Mouse (Mus musculus): Measurements from ENCODE around the gene 2410004B18Rik. TPM values are rescaled to one million over a fixed set of nuclear protein-coding genes. Genes with fewer than 3 reads are reported as not detected.
A peak's percentile ranks its signal among the peaks of the same experiment; 100 is the strongest.

The 2410004B18Rik gene
- polyA plus RNA-seq (2014; fragmentation: Nextera tagmentation; extraction: Ambion mirVana), result 44.0 and 47.1 TPM in 2 replicates

GRCm38 (mm10) chr3:145937505-145938404 is at the start of gene 2410004B18Rik:
2410004B18Rik (plus strand) TSS chr3:145938014.
- Histone ChIP-seq H3K4me2 (peak within 1 kb of the TSS; percentile 63), H3K36me3 (ENCODE audit: control insufficient read depth, insufficient read depth, low read length) (peaks cover 3% of the 10 kb centered on the region), H3K27me3 (ENCODE audit: control insufficient read depth, insufficient read depth, low read length) (no peaks in the 10 kb centered on the region), H3K27ac (ENCODE audit: low read depth, low read length) (peak within 1 kb of the TSS; percentile 54), H3K9ac (ENCODE audit: low read depth, low read length) (peak within 1 kb of the TSS; percentile 93), H3K9me3 (replicated peaks; ENCODE audit: control insufficient read depth, low read length) (no peaks in the 10 kb centered on the region), H3K4me1 (ENCODE audit: control insufficient read depth, insufficient read depth, low read length) (peaks cover 10% of the 10 kb centered on the region), H3K4me3 (ENCODE audit: low read depth, low read length) (peak within 1 kb of the TSS; percentile 98)
- ATAC-seq (replicated peaks; ENCODE audit: insufficient number of reproducible peaks, low FRiP score, low TSS enrichment), result peak; percentile 88
- WGBS (ENCODE audit: insufficient replicate concordance), result under 1% methylated on average over 70 of the region's 70 CpGs

- Histone ChIP-seq H3K4me2 (no peak overlapping the region), H3K9me3 (replicated peaks; ENCODE audit: control insufficient read depth, low read length) (no peaks in the 10 kb centered on the region), H3K4me1 (ENCODE audit: control insufficient read depth, insufficient read depth, low read length) (peaks cover 10% of the 10 kb centered on the region), H3K27me3 (ENCODE audit: control insufficient read depth, insufficient read depth, low read length) (no peaks in the 10 kb centered on the region), H3K4me3 (ENCODE audit: low read depth, low read length) (no peak overlapping the region), H3K9ac (ENCODE audit: low read depth, low read length) (no peak overlapping the region), H3K36me3 (ENCODE audit: control insufficient read depth, insufficient read depth, low read length) (no peaks in the 10 kb centered on the region), H3K27ac (ENCODE audit: low read depth, low read length) (no peak overlapping the region)
- ATAC-seq (replicated peaks; ENCODE audit: insufficient number of reproducible peaks, low FRiP score, low TSS enrichment), result no peak
- WGBS (ENCODE audit: insufficient replicate concordance), result 70% methylated on average over 18 of the region's 18 CpGs
Measured at GRCm38 (mm10) chr3:145890346-145891132, 47.3 kb upstream of the 2410004B18Rik start.

- H3K9me3 ChIP-seq (replicated peaks; ENCODE audit: control insufficient read depth, low read length), result no peaks in the 10 kb centered on the region
- 67% methylated on average over 3 of the region's 3 CpGs for WGBS (ENCODE audit: insufficient replicate concordance)
- H3K4me2 ChIP-seq, result no peak overlapping the region
- peaks cover 7% of the 10 kb centered on the region for H3K4me1 ChIP-seq (ENCODE audit: control insufficient read depth, insufficient read depth, low read length)
- H3K36me3 ChIP-seq (ENCODE audit: control insufficient read depth, insufficient read depth, low read length), result no peaks in the 10 kb centered on the region
- ATAC-seq (replicated peaks; ENCODE audit: insufficient number of reproducible peaks, low FRiP score, low TSS enrichment), result no peak
- H3K4me3 ChIP-seq (ENCODE audit: low read depth, low read length), result no peak overlapping the region
- no peak overlapping the region for H3K9ac ChIP-seq (ENCODE audit: low read depth, low read length)
- H3K27ac ChIP-seq (ENCODE audit: low read depth, low read length), result no peak overlapping the region
- H3K27me3 ChIP-seq (ENCODE audit: control insufficient read depth, insufficient read depth, low read length), result no peaks in the 10 kb centered on the region
Measured at GRCm38 (mm10) chr3:145892451-145892850, 45.4 kb upstream of the 2410004B18Rik start.

- Histone ChIP-seq H3K4me1 (ENCODE audit: control insufficient read depth, insufficient read depth, low read length) (peaks cover 9% of the 10 kb centered on the region), H3K36me3 (ENCODE audit: control insufficient read depth, insufficient read depth, low read length) (no peaks in the 10 kb centered on the region), H3K9ac (ENCODE audit: low read depth, low read length) (no peak overlapping the region), H3K4me3 (ENCODE audit: low read depth, low read length) (no peak overlapping the region), H3K9me3 (replicated peaks; ENCODE audit: control insufficient read depth, low read length) (no peaks in the 10 kb centered on the region), H3K4me2 (no peak overlapping the region), H3K27me3 (ENCODE audit: control insufficient read depth, insufficient read depth, low read length) (no peaks in the 10 kb centered on the region), H3K27ac (ENCODE audit: low read depth, low read length) (no peak overlapping the region)
- no peak for ATAC-seq (replicated peaks; ENCODE audit: insufficient number of reproducible peaks, low FRiP score, low TSS enrichment)
- 78% methylated on average over 12 of the region's 12 CpGs for WGBS (ENCODE audit: insufficient replicate concordance)
Measured at GRCm38 (mm10) chr3:145894131-145894530, 43.7 kb upstream of the 2410004B18Rik start.

GRCm38 (mm10) chr3:145897749-145898148 is 40.1 kb upstream of the 2410004B18Rik start:
- ATAC-seq (replicated peaks; ENCODE audit: insufficient number of reproducible peaks, low FRiP score, low TSS enrichment), result 0 out of 2 replicates have a peak, but pooled peaks have one; percentile 55
- no peaks in the 10 kb centered on the region for H3K36me3 ChIP-seq (ENCODE audit: control insufficient read depth, insufficient read depth, low read length)
- WGBS (ENCODE audit: insufficient replicate concordance), result 41% methylated on average over 11 of the region's 11 CpGs
- no peaks in the 10 kb centered on the region for H3K9me3 ChIP-seq (replicated peaks; ENCODE audit: control insufficient read depth, low read length)
- H3K4me3 ChIP-seq (ENCODE audit: low read depth, low read length), result no peak overlapping the region
- no peaks in the 10 kb centered on the region for H3K27me3 ChIP-seq (ENCODE audit: control insufficient read depth, insufficient read depth, low read length)
- H3K4me2 ChIP-seq, result 0 out of 2 replicates have a peak overlapping the region, but pooled peaks have one; percentile 22
- H3K9ac ChIP-seq (ENCODE audit: low read depth, low read length), result no peak overlapping the region
- peaks cover 21% of the 10 kb centered on the region for H3K4me1 ChIP-seq (ENCODE audit: control insufficient read depth, insufficient read depth, low read length)
- peak overlapping the region; percentile 76 for H3K27ac ChIP-seq (ENCODE audit: low read depth, low read length)

GRCm38 (mm10) chr3:145899832-145900231 is 38.0 kb upstream of the 2410004B18Rik start:
- H3K4me1 ChIP-seq (ENCODE audit: control insufficient read depth, insufficient read depth, low read length), result peaks cover 21% of the 10 kb centered on the region
- H3K9ac ChIP-seq (ENCODE audit: low read depth, low read length), result no peak overlapping the region
- no peak for ATAC-seq (replicated peaks; ENCODE audit: insufficient number of reproducible peaks, low FRiP score, low TSS enrichment)
- no peaks in the 10 kb centered on the region for H3K27me3 ChIP-seq (ENCODE audit: control insufficient read depth, insufficient read depth, low read length)
- H3K4me3 ChIP-seq (ENCODE audit: low read depth, low read length), result no peak overlapping the region
- H3K27ac ChIP-seq (ENCODE audit: low read depth, low read length), result peak overlapping the region; percentile 41; the same call in 1 of the 2 replicates
- 62% methylated on average over 8 of the region's 8 CpGs for WGBS (ENCODE audit: insufficient replicate concordance)
- H3K9me3 ChIP-seq (replicated peaks; ENCODE audit: control insufficient read depth, low read length), result no peaks in the 10 kb centered on the region
- 0 out of 2 replicates have a peak overlapping the region, but pooled peaks have one; percentile 19 for H3K4me2 ChIP-seq
- H3K36me3 ChIP-seq (ENCODE audit: control insufficient read depth, insufficient read depth, low read length), result no peaks in the 10 kb centered on the region

GRCm38 (mm10) chr3:145903530-145903929 is 34.3 kb upstream of the 2410004B18Rik start:
- peaks cover 18% of the 10 kb centered on the region for H3K4me1 ChIP-seq (ENCODE audit: control insufficient read depth, insufficient read depth, low read length)
- no peak for ATAC-seq (replicated peaks; ENCODE audit: insufficient number of reproducible peaks, low FRiP score, low TSS enrichment)
- no peaks in the 10 kb centered on the region for H3K36me3 ChIP-seq (ENCODE audit: control insufficient read depth, insufficient read depth, low read length)
- no peaks in the 10 kb centered on the region for H3K27me3 ChIP-seq (ENCODE audit: control insufficient read depth, insufficient read depth, low read length)
- no peak overlapping the region for H3K27ac ChIP-seq (ENCODE audit: low read depth, low read length)
- no peak overlapping the region for H3K4me3 ChIP-seq (ENCODE audit: low read depth, low read length)
- H3K4me2 ChIP-seq, result no peak overlapping the region
- no peak overlapping the region for H3K9ac ChIP-seq (ENCODE audit: low read depth, low read length)
- 92% methylated on average over 8 of the region's 8 CpGs for WGBS (ENCODE audit: insufficient replicate concordance)
- no peaks in the 10 kb centered on the region for H3K9me3 ChIP-seq (replicated peaks; ENCODE audit: control insufficient read depth, low read length)

Measured in heart, embryonic 11.5 days (tissue).